Mouse (Mus musculus): ENCODE results near the gene Serpina3k.
"Not testable (repeated sequence)": the region's sequence is repeated elsewhere in the genome, so short reads cannot be mapped to it uniquely, and the experiment has no call there.

Gene Serpina3k

GRCm38 (mm10) chr12:104338226-104338625 is at the start of gene Serpina3k, which contains the start of gene Serpina3m:
Gene Serpina3k, plus strand, starts transcription at chr12:104338486.
Gene Serpina3m, plus strand, starts transcription at chr12:104338486.
- DNase-seq (ENCODE audit: low spot score in 2 of 2), result not testable (repeated sequence)

GRCm38 (mm10) chr12:104289872-104290271 is 48.4 kb upstream of the Serpina3k start:
- DNase-seq (ENCODE audit: low spot score in 2 of 2), result no peak

GRCm38 (mm10) chr12:104293963-104294362 is 44.3 kb upstream of the Serpina3k start:
- peak in 1 of 2 experiments; percentile 4 for DNase-seq (ENCODE audit: low spot score in 2 of 2)

GRCm38 (mm10) chr12:104298049-104298448 is 40.2 kb upstream of the Serpina3k start:
- peak in 1 of 2 experiments; percentile 2 for DNase-seq (ENCODE audit: low spot score in 2 of 2)

- DNase-seq (ENCODE audit: low spot score in 2 of 2), result no peak
Observed at GRCm38 (mm10) chr12:104305991-104306390, 32.3 kb upstream of the Serpina3k start.

- no peak for DNase-seq (ENCODE audit: low spot score in 2 of 2)
Observed at GRCm38 (mm10) chr12:104314253-104314652, 24.0 kb upstream of the Serpina3k start, which contains the start of gene Serpina3j. Gene Serpina3j, plus strand, starts transcription at chr12:104314553.

GRCm38 (mm10) chr12:104322454-104322853 is 15.8 kb upstream of the Serpina3k start:
- no peak for DNase-seq (ENCODE audit: low spot score in 2 of 2)

- DNase-seq (ENCODE audit: low spot score in 2 of 2), result no peak
Observed at GRCm38 (mm10) chr12:104331701-104332100, 6.6 kb upstream of the Serpina3k start.

- DNase-seq (ENCODE audit: low spot score in 2 of 2), result not testable (repeated sequence)
Observed at GRCm38 (mm10) chr12:104336873-104337272, 1.4 kb upstream of the Serpina3k start.

- DNase-seq (ENCODE audit: low spot score in 2 of 2), result no peak
Observed at GRCm38 (mm10) chr12:104338705-104339104, 419 bp downstream of the Serpina3k start.

GRCm38 (mm10) chr12:104342489-104342888 is 4.2 kb downstream of the Serpina3k start:
- not testable (repeated sequence) for DNase-seq (ENCODE audit: low spot score in 2 of 2)

- no peak for DNase-seq (ENCODE audit: low spot score in 2 of 2)
Observed at GRCm38 (mm10) chr12:104345181-104345580, 6.9 kb downstream of the Serpina3k start.

- no peak for DNase-seq (ENCODE audit: low spot score in 2 of 2)
Observed at GRCm38 (mm10) chr12:104345707-104346106, 7.4 kb downstream of the Serpina3k start.

GRCm38 (mm10) chr12:104347091-104347490 is 8.8 kb downstream of the Serpina3k start:
- no peak for DNase-seq (ENCODE audit: low spot score in 2 of 2)

GRCm38 (mm10) chr12:104351812-104352211 is 13.5 kb downstream of the Serpina3k start:
- peak in 1 of 2 experiments; percentile 50 for DNase-seq (ENCODE audit: low spot score in 2 of 2)

- DNase-seq (ENCODE audit: low spot score in 2 of 2), result no peak
Observed at GRCm38 (mm10) chr12:104356006-104356405, 17.7 kb downstream of the Serpina3k start.

GRCm38 (mm10) chr12:104369986-104370385 is 31.7 kb downstream of the Serpina3k start:
- DNase-seq (ENCODE audit: low spot score in 2 of 2), result peak in 1 of 2 experiments; percentile 36

GRCm38 (mm10) chr12:104377179-104377578 is 38.9 kb downstream of the Serpina3k start:
- not testable (repeated sequence) for DNase-seq (ENCODE audit: low spot score in 2 of 2)

GRCm38 (mm10) chr12:104378351-104378750 is 40.1 kb downstream of the Serpina3k start:
- not testable (repeated sequence) for DNase-seq (ENCODE audit: low spot score in 2 of 2)

GRCm38 (mm10) chr12:104378815-104379214 is 40.5 kb downstream of the Serpina3k start:
- not testable (repeated sequence) for DNase-seq (ENCODE audit: low spot score in 2 of 2)

- no peak for DNase-seq (ENCODE audit: low spot score in 2 of 2)
Observed at GRCm38 (mm10) chr12:104379856-104380255, 41.6 kb downstream of the Serpina3k start.

GRCm38 (mm10) chr12:104381071-104381604 is 42.9 kb downstream of the Serpina3k start:
- DNase-seq (ENCODE audit: low spot score in 2 of 2), result not testable (repeated sequence)

GRCm38 (mm10) chr12:104385987-104386386 is 47.7 kb downstream of the Serpina3k start:
- DNase-seq (ENCODE audit: low spot score in 2 of 2), result not testable (repeated sequence)

GRCm38 (mm10) chr12:104386878-104387277 is 48.6 kb downstream of the Serpina3k start:
- not testable (repeated sequence) for DNase-seq (ENCODE audit: low spot score in 2 of 2)

Data from spleen, postnatal 4 days (tissue).